Mouse (Mus musculus) kidney, adult 10 weeks (tissue): ENCODE results near the gene Cpne9. TPM values are rescaled to one million over a fixed set of nuclear protein-coding genes. Genes with fewer than 3 reads are reported as not detected.

Experiments
- polyA plus RNA-seq: library from polyadenylated mRNA; stranded (reverse); fragments of 350-450 nt; fragmentation: Illumina TruSeq; extraction: RNeasy Lipid Tissue Mini Kit (QIAGEN cat#74804); gene quantifications from one replicate; pipeline ENCODE4 v1.2.3, GENCODE M21; 2014; ENCODE audit warnings: low read depth, low replicate concordance

Cpne9 gene
- polyA plus RNA-seq, result not detected

GRCm38 (mm10) chr6:113282101-113282802 is at the start of gene Cpne9:
Cpne9 (plus strand) TSS chr6:113282307.

GRCm38 (mm10) chr6:113237542-113238270 is 44.4 kb upstream of the Cpne9 start, which contains the start of gene Mtmr14:
Mtmr14 (plus strand) TSS chr6:113237843.

GRCm38 (mm10) chr6:113306986-113307349 is 24.9 kb downstream of the Cpne9 start, which contains the start of gene Brpf1:
Brpf1 (plus strand) TSS chr6:113307137.

GRCm38 (mm10) chr6:113326533-113327315 is 44.6 kb downstream of the Cpne9 start, which contains the start of gene Ogg1:
Ogg1 (plus strand) TSS chr6:113326972.

GRCm38 (mm10) chr6:113343177-113344092 is 61.3 kb downstream of the Cpne9 start, which contains the start of gene Camk1:
Camk1 (minus strand) TSS chr6:113343984.

Other genes starting within 250 kb of the Cpne9 start
- 76.8 TPM for gene Thumpd3, start 236.1 kb upstream of the Cpne9 start, polyA plus RNA-seq
- 47.8 TPM for gene Setd5, start 204.9 kb upstream of the Cpne9 start, polyA plus RNA-seq
- gene Lhfpl4, start 86.9 kb upstream of the Cpne9 start, polyA plus RNA-seq, result not detected
- gene Mtmr14, start 44.5 kb upstream of the Cpne9 start, polyA plus RNA-seq, result 20.5 TPM
- gene Brpf1, start 24.8 kb downstream of the Cpne9 start, polyA plus RNA-seq, result 2.6 TPM
- 1.6 TPM for gene Ogg1, start 44.7 kb downstream of the Cpne9 start, polyA plus RNA-seq
- gene Camk1, start 61.7 kb downstream of the Cpne9 start, polyA plus RNA-seq, result 22.2 TPM
- gene Tada3, start 95.6 kb downstream of the Cpne9 start, polyA plus RNA-seq, result 1.4 TPM
- 127 TPM for gene Arpc4, start 95.8 kb downstream of the Cpne9 start, polyA plus RNA-seq
- 0.32 TPM for gene Ttll3, start 107.0 kb downstream of the Cpne9 start, polyA plus RNA-seq
- gene Rpusd3, start 137.0 kb downstream of the Cpne9 start, polyA plus RNA-seq, result 0.69 TPM
- 0.24 TPM for gene Cidec, start 153.5 kb downstream of the Cpne9 start, polyA plus RNA-seq
- 29.4 TPM for gene Jagn1, start 160.3 kb downstream of the Cpne9 start, polyA plus RNA-seq
- 4.5 TPM for gene Il17re, start 176.2 kb downstream of the Cpne9 start, polyA plus RNA-seq
- gene Il17rc, start 189.1 kb downstream of the Cpne9 start, polyA plus RNA-seq, result 6.2 TPM
- gene Creld1, start 201.0 kb downstream of the Cpne9 start, polyA plus RNA-seq, result 1.5 TPM
- gene Prrt3, start 219.6 kb downstream of the Cpne9 start, polyA plus RNA-seq, result not detected
- 92.6 TPM for gene Emc3, start 249.3 kb downstream of the Cpne9 start, polyA plus RNA-seq
- 0.16 TPM for gene Fancd2, start 249.4 kb downstream of the Cpne9 start, polyA plus RNA-seq